Mouse (Mus musculus) ovary, adult 18-20 months (tissue): ENCODE measurements at regions not wholly inside any gene's neighbourhood (a gene's known extent, or its start where the extent isn't known, plus 50 kb on each side); places are given as distances from the start of the nearest gene placed in this dataset.
"Not testable (repeated sequence)": the region's sequence is repeated elsewhere in the genome, so short reads cannot be mapped to it uniquely, and the experiment has no call there.

Source experiments
- DNase-seq: peaks from one replicate; pipeline ENCODE4 v3.0.0; 2022; ENCODE audit warnings: low spot score, mixed read lengths

DNA sequence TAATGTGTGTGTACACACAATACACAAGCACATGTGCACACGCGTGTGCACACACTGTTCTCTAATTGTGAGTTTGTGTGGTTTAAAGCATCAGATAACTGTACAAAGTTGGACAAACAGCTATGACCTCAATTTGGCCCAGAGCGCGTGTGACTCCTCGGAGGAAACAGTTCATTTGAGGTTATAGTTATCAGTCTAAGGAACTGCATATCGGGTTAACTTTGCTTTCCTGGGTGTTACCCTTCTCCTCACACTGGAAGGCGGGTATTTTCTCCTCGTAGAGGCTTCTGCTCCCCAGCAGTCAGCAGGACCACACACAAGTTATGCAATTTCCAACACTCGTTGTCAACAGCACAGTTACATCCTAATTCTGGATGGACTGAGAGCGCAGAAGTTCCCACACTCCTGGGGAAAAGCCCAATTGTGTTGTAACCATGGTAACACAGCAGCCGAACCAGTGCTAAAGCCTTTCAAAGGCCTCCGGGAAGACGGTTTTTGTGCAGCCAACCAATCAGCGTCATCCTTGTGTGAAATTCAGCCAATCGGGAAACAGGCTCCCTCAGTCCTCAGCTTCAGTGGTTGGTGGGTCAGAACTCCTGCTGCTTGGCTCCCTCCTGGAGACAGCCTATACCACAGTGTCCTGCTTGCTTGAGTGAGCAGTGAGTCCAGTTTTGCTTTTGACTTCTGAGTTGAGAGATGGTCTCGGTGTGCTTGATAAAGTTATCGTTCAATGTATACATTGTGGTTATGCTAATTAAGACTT lies 198.6 kb upstream of the Hs6st1 start:
- DNase-seq = peak; percentile 69

DNA sequence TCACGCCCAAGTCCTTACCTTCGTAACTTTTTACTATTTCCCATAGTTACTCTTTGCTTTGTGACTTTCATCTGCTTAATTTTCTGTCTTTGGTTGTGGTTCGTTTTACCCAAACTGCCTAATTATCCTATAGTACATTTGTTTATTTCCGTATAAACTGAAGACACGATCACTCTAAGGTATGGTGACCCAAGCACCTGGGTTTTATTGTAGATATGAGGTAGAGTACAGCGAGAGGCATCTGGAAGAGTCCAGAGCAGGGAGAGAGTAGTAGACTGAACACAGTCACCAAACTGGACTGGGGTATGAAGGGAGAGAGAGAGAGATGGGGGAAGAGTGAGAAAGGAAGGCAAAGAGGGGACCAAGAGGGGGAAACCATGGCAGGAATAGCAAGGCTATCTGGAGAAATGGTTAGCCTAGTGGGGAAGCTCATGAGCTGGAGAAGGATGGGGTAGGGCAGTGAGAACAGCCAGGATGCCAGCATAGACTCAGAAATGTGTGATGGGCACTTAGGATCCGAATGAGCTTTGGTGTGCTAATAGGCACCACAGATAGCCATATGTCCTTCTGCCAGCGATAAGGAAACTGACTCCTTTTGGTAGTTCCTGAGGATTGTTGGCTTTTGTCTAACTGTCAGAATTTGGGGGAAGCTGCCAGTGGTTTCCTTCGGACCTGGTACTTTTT lies 197.9 kb upstream of the Hs6st1 start:
- no peak for DNase-seq

DNA sequence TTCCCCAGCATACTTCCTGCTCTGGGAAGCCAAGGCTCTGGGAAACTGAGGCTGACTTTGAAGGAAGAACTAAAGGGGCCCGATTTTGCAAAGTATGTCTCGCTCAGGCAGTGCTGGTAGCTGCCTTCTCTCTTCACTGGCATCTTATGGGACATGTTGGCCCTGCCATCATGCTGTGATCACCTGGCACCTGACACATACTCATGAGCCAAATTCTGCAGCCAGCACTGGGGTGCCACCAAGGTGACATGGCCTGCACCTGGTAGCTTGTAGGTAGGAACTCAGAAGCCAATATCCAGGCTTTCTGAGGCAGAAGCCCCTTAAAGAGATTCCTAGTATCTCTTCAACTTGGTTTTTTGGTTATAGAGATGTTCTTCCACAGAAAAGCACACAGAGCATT lies 195.2 kb upstream of the Hs6st1 start:
- no peak for DNase-seq

DNA sequence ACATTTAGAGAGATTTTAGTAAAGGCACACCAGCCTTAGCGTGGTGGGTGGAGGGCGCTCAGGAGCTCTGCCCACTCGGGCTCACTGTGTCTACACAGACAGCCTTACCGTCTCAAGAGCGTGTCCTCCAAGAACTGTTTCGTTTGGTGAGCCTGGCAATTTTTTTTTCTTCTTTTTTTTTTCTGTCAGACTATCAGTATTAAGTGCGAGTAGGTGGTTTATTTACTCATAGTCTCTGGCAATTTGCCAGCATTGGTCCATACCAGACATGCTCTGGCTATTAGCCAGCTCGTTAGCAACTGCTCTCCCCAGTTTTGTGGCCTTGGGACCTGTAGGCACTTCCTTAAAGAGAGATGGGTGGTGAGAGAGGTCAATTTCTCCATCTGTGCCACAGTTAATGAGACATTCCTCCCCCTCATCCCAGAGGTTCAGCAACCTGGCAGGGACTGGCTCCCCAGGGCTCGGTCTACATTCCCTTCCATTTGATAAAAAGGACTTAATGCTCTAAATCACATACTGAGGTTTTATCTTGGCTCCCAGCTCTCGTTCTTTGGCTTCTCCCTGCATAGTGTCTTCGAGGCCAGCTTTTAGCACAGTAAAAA lies 192.9 kb upstream of the Hs6st1 start:
- peak; percentile 41 for DNase-seq

DNA sequence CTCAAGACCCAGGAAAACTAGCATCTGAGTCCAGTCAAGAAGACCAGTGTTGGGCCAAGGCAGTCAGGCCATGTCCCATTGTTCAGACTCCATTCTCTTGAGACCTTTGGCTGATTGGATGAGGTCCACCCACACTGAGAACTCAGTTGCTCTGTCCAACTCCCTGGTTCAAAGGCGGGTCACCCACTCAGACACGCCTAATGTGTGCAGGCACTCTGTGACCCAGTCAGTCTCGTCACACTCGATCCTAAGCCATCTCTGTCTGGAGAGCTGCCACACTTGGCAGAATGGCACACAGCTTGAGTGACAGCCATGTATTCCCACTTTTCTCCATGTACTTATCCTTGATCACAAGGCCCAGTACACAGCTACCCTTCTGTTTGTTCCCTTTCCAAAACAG lies 189.8 kb upstream of the Hs6st1 start:
- DNase-seq = no peak

DNA sequence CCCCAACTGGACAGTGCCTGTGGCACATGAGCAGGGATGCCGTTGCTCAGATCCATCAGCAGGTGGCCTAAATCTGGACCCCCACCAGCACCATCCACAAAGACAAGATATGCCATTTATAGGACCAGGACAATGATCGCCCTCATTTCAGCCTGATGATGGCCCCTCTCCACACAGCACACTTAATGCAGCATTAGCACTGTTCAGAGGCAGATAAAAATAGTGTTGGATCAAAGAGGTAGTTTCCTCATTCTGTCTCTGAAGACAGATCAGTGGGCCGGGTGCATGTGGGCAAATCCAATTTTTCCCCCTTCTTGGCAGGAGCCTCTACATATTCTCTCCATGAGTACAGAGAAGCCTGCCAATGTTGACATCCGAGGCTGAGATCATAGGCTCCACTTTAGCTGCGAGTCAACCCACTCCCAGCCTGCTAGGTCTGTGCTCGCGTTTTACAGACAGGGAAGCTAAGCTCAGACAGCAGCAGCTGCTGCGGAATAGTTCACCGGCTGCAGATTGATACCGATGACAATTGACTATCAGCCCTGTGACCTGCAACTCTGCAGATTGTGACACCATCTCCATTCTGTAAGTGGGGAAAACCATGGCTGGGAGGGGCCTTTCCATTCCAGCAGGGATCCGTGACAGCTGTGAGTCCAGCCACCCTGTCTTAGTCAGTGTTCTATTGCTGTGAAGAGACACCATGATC lies 188.7 kb upstream of the Hs6st1 start:
- no peak for DNase-seq

DNA sequence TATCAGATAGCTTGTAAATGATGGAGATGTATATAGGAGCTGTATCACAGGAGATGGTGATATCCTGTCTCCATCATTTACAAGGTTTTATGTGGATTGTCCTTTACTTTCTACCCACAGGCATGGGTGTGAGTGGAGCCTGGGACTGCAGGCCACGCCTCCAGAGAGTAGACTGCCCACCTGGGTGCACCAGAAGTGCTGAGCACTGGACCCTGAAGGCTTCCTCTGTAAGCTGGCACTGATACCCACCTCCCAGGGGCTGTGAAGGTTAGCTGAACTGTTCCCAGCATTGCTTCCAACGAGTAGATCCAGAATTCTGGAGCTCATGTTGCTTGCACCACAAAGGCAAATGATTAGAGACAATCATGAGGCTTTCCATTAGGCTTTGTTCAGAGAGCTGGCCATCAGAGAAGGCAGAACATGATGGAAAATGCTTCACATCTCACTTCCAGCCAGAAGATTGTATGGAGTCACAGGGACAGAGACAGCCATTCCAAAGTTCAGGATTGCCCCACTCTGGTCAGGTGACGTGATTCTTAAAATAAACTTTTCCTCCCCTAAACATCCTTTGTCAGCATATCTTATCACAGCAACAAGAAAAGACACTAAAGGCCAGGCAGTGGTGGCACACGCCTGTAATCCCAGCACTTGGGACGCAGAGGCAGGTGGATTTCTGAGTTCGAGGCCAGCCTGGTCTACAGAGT lies 187.5 kb upstream of the Hs6st1 start:
- no peak for DNase-seq

DNA sequence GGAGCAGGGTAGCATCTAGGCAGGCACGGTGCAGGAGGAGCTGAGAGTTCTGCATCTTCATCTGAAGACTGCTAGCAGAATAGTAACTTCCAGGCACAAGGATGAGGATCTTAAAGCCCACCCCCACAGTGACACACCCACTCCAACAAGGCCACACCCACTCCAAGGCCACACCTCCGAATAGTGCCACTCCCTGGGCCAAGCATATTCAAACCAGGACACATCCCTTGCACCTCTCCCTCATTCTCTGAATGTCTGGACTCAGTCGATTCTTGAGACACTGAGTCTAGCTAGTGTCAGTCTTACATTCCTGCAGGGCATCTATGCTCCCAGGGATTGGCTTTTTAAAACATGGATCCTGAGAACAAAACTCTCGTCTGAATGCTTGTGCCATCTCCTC lies 186.7 kb upstream of the Hs6st1 start:
- DNase-seq = no peak

DNA sequence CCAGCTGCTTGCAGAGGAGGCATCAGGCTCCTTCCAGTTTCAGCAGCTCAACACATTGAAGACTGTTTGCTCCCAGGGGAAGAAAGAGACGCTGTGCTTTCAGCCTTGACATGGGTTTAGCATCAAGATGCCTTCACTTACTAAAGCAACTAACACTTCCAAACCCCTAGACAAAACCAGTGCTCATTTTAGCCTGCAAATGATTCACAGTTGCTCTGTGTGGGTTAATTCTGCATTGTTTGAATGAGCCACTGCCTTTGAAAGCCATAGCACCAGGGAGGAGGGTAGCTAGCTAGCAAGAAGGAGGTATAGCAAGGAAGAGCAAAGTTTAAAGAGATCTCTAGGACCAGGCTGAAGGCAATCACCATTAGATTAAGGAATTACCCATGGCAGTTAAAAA lies 186.1 kb upstream of the Hs6st1 start:
- DNase-seq = no peak

DNA sequence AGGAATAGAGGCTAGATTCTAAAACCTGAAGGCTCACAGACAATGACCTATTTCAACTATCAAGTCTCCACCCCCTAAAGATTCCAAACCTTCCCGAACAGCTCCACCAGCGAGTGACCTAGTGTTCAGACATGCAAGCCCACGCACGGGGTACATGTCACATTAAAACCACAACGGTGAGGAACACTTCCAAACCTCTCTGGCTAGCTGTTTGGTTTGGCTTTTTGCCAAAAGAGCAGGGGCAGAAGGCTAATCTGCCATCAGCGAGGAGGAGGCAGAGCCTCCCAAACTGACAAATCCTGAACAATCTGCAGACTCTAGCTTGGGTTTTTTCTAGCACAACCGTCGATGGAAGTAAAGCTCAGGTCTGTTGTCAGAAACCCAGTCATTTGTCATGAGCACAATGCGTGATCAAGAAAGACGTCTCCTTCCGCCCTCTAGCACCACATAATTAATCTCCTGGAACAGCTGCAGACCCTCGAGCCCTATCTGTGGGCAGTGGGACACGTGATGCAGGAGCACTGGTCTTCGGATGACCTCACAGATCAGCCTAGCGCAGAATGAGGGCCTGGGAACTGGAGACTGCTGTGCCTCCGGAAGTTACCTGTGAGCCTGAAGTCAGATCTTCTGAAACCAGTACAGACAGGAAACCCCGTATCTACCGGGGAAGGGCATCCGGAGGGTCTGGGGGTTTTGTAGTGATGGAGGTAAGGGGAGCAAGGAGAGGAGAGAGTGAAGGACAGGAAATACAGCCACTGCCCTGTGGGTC lies 178.3 kb upstream of the Hs6st1 start:
- no peak for DNase-seq

DNA sequence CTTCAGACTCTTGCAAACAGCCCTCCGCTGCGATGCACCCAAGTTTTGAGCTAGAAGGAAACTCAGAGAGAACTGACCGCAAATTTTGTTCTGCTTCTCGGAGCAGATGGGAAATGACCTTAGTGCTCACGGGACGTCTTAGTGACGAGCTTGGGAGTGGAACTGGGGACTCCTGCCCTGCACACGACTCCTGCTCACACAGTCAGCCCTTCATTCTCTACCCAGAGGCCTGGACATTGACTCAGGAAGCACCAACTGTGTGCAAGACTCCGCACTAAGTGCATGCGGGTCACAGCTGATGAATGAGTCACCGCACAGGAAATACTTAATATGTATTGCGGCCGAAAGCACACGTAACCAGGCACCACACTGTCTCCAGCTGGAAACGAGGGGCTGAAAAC lies 177.7 kb upstream of the Hs6st1 start:
- DNase-seq = no peak

DNA sequence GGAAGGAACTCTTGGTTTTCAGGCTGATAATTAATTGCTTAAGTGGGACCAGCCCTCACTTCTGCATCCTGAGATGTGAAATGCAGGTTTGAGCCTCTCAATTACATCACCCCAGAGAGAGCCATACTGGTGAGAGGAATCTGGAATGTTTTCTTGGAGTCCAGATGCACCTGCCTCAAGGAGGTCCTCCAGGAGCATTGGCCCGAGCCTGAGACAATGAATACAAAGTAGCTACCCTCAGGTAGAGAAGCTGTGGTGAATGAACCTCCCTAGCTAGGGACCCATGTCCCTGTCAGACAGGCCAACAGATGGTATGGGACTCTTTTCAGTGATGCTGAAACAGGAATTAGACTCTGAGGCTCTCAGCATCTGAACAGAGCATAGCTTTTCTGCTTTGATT lies 168.7 kb upstream of the Hs6st1 start:
- DNase-seq = no peak

DNA sequence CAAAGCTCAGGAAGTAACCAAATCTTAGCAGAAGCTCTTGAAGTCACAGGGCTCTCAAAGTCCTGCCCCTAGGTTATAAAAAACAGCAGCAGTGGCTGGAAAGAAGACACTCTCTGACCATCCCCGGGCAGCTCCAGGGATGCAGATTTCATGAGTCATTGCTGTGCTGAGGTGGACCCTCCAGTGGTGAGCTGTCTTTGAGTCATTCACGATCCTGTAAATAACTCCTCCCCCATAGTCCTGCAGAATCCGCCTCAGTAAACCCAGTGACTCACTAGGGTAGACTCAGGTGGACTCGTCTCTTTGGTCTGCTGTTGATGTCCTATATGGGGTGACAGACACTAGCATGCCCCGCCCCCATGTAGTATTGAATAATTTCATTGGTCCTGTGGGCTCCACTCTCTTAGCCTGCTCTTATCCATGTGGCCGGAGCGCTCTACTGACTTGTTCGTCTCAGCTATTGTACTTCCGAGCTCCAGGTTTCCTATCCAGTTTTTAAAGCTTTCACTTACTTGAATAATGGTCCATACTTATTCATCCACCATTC lies 164.1 kb upstream of the Hs6st1 start:
- DNase-seq = no peak

DNA sequence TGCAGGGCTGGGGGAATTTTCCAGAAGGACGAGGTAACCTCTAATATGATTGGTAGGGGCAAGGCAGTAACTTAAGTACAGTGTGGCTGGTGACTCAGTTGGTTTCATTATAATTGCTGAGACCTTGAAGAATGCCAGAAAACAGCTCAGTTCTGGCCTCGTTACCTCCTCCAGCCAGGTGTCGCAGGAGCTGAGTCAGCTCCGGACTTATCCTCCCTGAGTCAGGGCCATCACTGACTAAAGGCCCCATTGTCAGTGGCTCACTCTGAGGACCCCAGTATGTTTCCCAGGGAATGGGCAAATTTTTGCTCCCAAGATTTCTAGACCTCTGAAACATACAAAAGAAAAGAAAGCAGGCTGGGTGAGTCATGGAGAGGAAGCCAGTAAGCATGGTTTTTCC lies 154.6 kb upstream of the Hs6st1 start:
- no peak for DNase-seq

DNA sequence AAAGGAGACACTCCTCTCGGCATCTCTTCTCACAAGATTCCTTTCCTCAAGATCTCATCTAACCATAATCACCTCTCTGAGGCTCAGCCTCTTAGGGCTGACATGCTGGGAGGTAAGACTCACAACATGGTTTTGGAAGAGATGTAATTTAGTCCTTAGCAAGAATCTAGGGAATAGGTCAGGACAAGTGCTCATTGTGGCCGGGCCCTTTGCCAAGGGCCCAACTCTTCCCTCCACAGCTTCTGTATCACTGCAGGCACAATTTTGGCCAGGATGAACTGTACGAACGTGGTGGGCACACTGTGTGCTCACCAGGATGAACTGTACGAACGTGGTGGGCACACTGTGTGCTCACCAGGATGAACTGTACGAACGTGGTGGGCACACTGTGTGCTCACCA lies 154.0 kb upstream of the Hs6st1 start:
- not testable (repeated sequence) for DNase-seq

DNA sequence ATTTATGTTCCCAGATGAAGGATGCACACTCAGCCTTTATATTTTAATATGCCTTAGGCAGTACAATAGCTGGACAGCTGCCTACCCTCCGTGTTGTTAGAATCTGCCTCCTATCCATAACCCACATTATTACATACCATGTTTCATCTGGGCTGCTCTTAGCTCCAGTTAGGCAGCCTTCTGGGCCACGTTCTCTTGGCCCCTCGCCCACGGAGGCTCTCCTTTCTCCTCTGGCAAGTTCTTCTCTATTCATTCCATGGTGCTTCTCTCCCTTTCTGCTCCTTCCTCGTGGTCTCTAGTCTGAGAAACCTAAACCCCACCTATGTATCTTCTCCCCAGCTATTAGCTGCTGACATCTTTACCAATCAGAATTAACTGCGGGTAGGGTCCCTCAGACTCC lies 152.7 kb upstream of the Hs6st1 start:
- no peak for DNase-seq

DNA sequence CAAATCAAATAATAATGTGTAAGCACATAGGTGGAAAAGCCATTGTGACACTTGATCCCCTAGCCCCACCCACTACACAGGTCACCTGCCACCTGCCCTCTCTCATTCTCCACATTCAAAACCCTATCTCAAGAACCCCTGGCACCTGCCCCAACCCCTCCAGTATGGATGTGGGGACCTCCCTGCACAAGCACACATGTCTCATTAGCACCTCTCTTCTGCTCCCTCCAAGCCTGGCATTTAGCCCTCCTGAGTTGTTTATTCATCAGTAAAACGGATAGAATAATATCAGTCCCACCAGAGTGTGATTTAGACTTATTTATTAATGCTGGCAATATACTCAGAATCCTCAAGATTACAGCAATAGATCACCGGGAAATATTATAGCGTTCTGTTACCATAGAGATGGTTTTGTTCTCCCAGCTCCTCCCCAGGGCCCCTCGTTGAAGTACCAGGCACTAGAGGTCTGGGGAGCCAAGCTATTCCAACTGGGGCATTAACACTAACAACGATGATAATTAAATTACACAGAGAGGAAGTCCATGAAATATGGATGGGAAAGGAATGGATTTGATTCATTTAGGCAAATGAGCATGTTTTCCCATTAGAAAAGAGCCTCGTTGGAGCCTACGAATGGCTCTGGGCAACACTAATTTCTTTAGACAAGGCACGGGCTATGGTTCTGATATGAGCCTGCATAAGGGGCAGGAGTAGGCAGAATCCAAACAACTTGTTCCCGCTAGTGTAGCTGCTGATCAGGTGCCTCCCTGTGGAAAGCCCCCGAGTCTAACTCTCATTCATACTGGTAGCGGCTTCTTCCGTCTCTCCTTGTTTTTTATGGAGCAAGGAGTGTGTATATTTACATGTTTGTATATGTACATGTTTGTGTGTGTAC lies 148.1 kb upstream of the Hs6st1 start:
- no peak for DNase-seq

DNA sequence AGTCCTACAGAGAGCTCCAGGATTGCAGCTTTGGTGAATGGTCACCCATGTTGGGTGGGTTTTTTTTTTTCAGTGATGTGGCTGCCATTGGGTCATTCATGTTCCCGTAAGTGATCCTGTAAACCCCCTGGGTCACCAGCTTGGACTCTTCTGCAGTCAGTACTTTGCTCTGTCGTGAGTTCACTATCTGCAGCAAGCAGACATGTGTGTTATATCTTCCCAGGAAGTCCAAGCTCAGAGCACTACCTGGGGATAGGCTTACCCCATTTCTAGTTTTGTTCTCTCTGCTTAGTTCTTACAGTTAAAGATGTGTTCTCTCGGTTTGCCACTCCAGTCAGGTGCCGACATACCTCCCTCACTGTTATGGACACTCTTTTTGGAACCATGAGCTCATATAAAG lies 143.4 kb upstream of the Hs6st1 start:
- no peak for DNase-seq

DNA sequence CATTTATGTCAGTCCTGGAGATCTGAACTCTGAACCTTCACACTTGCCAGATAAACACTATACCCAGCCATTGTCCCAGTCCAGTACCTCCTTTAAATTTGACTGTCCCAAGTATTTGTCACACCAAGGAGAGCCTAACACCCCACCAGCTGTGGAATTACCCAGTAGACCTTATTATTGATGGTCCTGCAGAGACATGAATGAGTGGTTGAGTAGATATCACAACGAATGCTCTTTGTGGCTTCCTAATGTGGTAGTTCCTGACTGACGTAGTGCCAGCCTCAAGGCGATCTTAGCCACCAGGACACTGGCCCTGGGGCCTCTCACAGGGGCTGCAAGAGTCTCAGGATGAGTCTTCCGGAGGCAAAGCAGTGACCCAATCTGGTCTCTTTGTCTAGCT lies 142.9 kb upstream of the Hs6st1 start:
- DNase-seq = no peak
